Mouse (Mus musculus): ENCODE measurements at regions not wholly inside any gene's neighbourhood (a gene's known extent, or its start where the extent isn't known, plus 50 kb on each side); places are given as distances from the start of the nearest gene placed in this dataset.
"Not testable (repeated sequence)": the region's sequence is repeated elsewhere in the genome, so short reads cannot be mapped to it uniquely, and the experiment has no call there.

DNA sequence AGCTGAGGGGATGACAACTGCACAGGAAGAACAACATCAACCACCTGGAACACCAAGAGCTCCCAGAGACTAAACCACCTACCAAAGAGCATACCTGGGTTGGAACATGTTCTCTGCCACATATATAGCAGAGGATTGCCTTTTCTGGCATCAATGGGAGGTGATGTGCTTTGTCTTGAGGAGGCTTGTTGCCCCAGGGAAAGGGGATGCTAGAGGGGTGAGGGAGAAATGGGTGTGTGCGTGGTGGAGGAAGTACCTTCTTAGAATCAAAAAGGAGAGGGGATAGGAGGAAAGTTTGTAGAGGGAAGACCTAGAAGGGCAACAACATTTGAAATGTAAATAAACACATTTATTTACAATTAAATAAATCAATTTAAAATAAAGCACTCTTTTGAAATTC, 358.5 kb upstream of the Pfkp start:
- no peak overlapping the region for H3K9ac ChIP-seq
- 65% methylated on average over 1 of the region's 1 CpGs for WGBS

DNA sequence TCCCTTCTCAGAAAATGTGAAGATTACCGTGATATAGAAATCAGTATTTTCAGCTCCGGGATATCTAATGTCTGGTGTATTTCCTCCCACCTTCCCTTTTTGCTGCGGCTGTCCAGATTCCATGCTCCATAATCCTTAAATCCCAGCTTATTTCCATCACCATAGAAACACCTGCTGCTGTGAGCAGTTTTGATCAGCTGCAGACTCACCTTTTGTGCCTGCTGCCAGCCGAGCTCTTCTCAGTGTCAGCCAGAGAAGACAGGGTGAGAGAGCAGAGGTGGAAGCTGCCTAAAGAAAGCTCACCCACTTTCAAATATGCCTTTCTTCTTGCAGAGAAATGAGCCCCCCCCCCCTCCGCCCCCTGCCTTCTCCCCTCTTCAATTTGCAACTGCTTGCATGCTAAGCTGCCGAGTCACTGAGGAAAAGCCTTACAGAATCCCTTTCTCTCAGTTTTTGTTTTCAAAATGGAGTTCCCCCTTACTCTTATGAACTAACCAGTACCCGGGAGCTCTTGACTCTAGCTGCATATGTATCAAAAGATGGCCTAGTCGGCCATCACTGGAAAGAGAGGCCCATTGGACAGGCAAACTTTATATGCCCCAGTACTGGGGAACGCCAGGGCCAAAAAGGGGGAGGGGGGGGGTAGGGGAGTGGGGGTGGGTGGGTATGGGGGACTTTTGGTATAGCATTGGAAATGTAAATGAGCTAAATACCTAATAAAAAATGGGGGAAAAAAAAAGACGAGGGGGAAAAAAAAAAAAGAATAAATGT, 350.1 kb upstream of the Pfkp start:
- not testable (repeated sequence) for H3K4me1 ChIP-seq (replicated peaks); H3K4me2 ChIP-seq; H3K4me3 ChIP-seq; H3K27me3 ChIP-seq; H3K27ac ChIP-seq; H3K9me3 ChIP-seq (replicated peaks); H3K36me3 ChIP-seq; H3K9ac ChIP-seq; ATAC-seq (replicated peaks; ENCODE audit: insufficient number of reproducible peaks, insufficient read depth, low FRiP score, low read depth)
- WGBS: 49% methylated on average over 10 of the region's 10 CpGs

More for the DNA sequence above, 358.5 kb upstream of the Pfkp start:
- Histone ChIP-seq H3K4me3 (no peak overlapping the region), H3K27me3 (no peaks in the 10 kb centered on the region), H3K4me1 (replicated peaks) (no peaks in the 10 kb centered on the region), H3K4me2 (no peak overlapping the region), H3K27ac (no peak overlapping the region), H3K9me3 (replicated peaks) (no peaks in the 10 kb centered on the region), H3K36me3 (no peaks in the 10 kb centered on the region)
- no peak for ATAC-seq (replicated peaks; ENCODE audit: insufficient number of reproducible peaks, insufficient read depth, low FRiP score, low read depth)

DNA sequence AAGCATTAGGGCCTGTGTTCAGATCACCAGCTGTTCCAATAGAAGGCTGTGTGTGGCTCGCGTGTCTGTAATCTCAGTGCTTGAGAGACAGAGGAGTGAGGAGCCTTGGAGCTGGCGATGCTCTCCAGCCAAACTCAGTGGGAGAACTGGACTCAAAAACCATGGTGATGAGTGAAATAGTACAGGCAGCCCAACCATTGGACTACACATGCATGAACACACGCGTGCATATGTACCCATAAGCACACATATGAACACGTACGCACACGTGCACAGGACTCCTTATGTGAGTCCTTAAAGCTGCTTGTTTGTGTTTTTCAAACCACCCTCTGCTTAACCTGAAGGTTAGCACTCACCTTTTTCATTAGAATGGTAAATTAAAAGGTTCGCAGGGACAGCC, 349.5 kb upstream of the Pfkp start:
- no peak overlapping the region for H3K27ac ChIP-seq
- ATAC-seq (replicated peaks; ENCODE audit: insufficient number of reproducible peaks, insufficient read depth, low FRiP score, low read depth): no peak
- no peaks in the 10 kb centered on the region for H3K27me3 ChIP-seq
- H3K36me3 ChIP-seq: no peaks in the 10 kb centered on the region
- H3K4me1 ChIP-seq (replicated peaks): no peaks in the 10 kb centered on the region
- H3K4me2 ChIP-seq: no peak overlapping the region
- H3K4me3 ChIP-seq: no peak overlapping the region
- no peak overlapping the region for H3K9ac ChIP-seq
- H3K9me3 ChIP-seq (replicated peaks): no peaks in the 10 kb centered on the region
- 80% methylated on average over 9 of the region's 9 CpGs for WGBS

DNA sequence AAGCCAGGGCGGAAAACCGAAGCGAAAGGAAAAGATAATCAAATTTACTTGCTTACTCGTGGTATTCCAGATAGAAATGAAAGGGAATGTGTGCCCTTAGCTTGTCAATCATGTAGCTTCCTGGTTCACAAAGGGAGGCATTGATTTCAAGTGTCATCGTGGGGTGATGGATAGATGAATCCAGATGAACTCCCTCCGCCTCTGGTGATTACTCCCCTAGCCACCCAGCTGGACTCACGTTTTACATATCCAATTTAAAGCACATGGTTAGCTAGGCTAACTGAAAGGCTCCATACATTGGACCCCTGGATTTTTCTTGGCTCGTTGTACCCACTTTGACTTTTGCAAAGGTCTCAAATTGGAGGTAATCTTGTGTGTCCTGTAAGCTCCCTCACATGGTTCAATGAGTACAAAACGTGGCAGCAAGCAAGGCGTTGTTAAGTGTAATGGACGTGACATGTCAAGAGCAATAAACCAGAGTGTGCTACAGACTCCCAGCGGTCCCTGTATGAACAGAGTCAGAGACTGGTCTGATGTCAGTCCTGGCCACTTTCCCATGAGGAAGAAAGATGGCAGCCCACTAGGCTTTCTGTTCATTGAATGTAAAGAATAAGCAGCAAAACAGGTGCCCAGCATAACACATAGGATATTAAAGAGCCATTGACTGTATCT, 343.9 kb upstream of the Pfkp start:
- Histone ChIP-seq H3K4me2 (no peak overlapping the region), H3K27me3 (no peaks in the 10 kb centered on the region), H3K4me3 (no peak overlapping the region), H3K27ac (no peak overlapping the region), H3K9me3 (replicated peaks) (no peaks in the 10 kb centered on the region), H3K4me1 (replicated peaks) (no peaks in the 10 kb centered on the region), H3K9ac (no peak overlapping the region), H3K36me3 (no peaks in the 10 kb centered on the region)
- ATAC-seq (replicated peaks; ENCODE audit: insufficient number of reproducible peaks, insufficient read depth, low FRiP score, low read depth): no peak
- 66% methylated on average over 12 of the region's 12 CpGs for WGBS

DNA sequence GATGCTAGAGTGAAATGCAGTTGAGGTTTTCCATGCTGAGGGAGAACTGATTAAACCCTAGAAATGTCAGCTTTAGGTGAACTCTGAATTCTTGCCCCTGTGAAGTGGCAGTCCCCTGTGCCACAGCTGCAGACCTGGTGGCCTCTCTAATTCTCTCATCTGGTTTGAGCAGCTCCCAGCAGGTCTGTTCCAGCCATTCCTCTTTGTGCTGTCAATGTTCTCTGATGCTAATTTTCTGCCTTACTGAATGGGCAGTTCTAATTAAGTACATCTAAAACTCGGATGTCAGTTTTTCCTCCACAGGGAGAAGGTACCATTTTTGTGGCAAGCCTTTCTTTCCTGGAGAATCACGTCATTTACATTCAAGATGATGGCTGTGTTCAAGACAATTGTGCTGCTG, 343.1 kb upstream of the Pfkp start:
- Histone ChIP-seq H3K4me2 (no peak overlapping the region), H3K27me3 (no peaks in the 10 kb centered on the region), H3K27ac (no peak overlapping the region), H3K4me3 (no peak overlapping the region), H3K36me3 (no peaks in the 10 kb centered on the region), H3K4me1 (replicated peaks) (no peaks in the 10 kb centered on the region), H3K9ac (no peak overlapping the region), H3K9me3 (replicated peaks) (no peaks in the 10 kb centered on the region)
- no peak for ATAC-seq (replicated peaks; ENCODE audit: insufficient number of reproducible peaks, insufficient read depth, low FRiP score, low read depth)
- WGBS: 64% methylated on average over 2 of the region's 2 CpGs

DNA sequence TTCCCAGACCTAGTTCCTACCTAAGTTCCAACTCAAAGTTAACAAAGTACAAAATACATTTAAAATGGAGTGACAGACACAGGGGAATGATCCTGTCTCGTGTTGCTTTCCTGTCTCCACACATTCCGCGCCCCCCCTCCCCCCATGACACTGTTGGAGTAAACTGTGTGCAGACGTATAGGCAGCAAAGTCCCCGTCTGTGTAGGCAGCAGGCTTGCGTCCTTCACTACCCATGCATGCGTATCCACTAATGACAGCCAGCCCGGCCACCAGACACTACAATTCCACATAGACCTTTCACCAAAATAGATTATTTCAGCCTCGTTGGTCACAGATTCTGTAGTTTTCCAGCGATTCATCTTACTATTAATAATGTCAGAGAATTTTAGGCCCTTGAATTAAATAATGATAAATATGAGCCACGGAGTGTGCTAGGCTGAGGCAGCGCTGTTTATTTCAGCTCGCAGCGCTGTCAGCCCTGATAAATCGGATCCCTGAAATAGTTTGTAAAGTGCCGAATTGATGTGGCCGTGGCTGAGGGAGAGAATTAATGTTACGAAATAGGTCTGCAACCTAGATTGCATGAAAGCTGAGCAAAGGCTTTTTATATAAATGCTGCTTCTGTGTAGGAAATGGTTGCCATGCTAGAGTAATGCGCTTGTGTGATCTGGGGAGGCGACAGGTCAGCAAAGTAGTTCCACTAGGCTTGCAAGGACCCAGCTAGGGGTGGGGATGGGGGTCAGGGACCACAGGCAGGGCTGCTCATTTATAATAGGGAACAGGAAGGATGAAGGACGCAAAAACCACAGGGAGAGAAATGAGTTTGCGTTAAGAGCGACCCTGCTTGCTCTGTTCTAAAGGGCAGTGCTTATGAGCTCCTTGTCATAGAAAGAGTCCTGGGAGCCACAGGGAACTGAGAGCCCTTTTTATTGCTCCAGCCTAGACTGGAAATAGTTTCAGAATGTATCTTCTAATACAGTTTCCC, 336.7 kb upstream of the Pfkp start:
- H3K27me3 ChIP-seq: no peaks in the 10 kb centered on the region
- H3K27ac ChIP-seq: no peak overlapping the region
- no peaks in the 10 kb centered on the region for H3K9me3 ChIP-seq (replicated peaks)
- no peaks in the 10 kb centered on the region for H3K4me1 ChIP-seq (replicated peaks)
- no peak for ATAC-seq (replicated peaks; ENCODE audit: insufficient number of reproducible peaks, insufficient read depth, low FRiP score, low read depth)
- H3K36me3 ChIP-seq: no peaks in the 10 kb centered on the region
- no peak overlapping the region for H3K4me3 ChIP-seq
- no peak overlapping the region for H3K9ac ChIP-seq
- WGBS: 72% methylated on average over 23 of the region's 23 CpGs
- H3K4me2 ChIP-seq: no peak overlapping the region

DNA sequence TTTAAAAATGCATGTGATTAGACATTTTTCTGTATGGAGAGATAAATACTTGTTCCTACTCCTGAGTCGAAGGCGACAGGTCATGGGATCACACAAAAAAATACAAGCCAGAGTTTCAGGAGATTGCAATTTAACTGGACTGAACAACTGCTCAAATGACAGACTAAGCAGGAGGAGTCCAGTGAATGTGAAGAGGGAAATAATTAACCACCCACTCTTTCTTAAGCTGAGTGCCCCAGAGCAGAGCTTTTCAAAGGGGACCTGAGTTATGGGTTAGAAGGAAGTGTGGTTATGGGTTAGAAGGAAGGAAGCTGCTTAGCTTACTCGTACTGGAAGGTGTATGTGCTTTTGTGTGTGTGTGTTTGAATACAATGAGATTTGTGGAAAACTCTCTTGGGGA, 307.1 kb upstream of the Pfkp start:
- H3K9ac ChIP-seq: no peak overlapping the region
- H3K4me2 ChIP-seq: no peak overlapping the region
- H3K4me1 ChIP-seq (replicated peaks): no peaks in the 10 kb centered on the region
- no peak for ATAC-seq (replicated peaks; ENCODE audit: insufficient number of reproducible peaks, insufficient read depth, low FRiP score, low read depth)
- no peaks in the 10 kb centered on the region for H3K36me3 ChIP-seq
- no peak overlapping the region for H3K27ac ChIP-seq
- H3K4me3 ChIP-seq: no peak overlapping the region
- no peaks in the 10 kb centered on the region for H3K27me3 ChIP-seq
- no peaks in the 10 kb centered on the region for H3K9me3 ChIP-seq (replicated peaks)
- 66% methylated on average over 3 of the region's 3 CpGs for WGBS

DNA sequence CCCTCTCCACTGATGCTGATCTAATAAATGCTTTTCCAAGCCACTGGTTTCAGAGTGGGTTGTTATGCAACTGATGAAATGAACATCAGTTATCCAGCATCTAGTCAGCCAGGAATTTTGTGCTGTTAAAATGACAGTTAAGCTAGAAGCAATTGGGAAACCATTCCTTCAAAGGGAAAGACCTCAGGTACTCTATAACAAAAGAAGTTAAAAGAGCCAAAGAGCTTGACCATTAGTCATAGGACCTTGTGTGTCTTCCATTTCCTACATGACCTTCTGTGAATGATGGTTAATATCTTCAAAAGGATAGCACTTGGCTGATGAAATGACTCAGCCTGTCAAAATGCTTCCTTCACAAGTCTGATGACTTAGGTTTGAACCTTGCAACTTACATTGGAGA, 275.6 kb upstream of the Pfkp start:
- Histone ChIP-seq H3K4me2 (no peak overlapping the region), H3K4me1 (replicated peaks) (peaks cover 2% of the 10 kb centered on the region; the same call in 1 of the 2 replicates), H3K9me3 (replicated peaks) (no peaks in the 10 kb centered on the region), H3K9ac (no peak overlapping the region), H3K36me3 (no peaks in the 10 kb centered on the region), H3K4me3 (no peak overlapping the region), H3K27me3 (no peaks in the 10 kb centered on the region), H3K27ac (no peak overlapping the region)
- no peak for ATAC-seq (replicated peaks; ENCODE audit: insufficient number of reproducible peaks, insufficient read depth, low FRiP score, low read depth)

DNA sequence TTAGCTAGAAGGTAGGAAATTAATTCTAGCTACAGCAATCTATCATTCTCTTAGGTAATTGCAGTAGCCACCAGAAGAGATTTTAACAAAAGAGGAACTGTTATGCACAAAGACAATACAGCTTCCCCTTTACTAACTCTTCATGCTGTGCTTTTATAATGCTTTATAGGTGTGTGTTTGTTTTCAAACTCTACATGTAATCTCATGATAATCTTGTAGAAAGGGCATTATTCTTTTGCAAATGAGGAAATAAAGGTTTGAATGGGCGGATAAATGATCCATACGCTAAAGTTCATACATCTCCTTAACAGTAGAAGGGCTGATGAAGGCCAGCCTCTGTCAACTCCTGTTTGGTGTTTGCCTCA, 273.8 kb upstream of the Pfkp start:
- Histone ChIP-seq H3K9me3 (replicated peaks) (no peaks in the 10 kb centered on the region), H3K4me2 (no peak overlapping the region), H3K4me1 (replicated peaks) (peaks cover 2% of the 10 kb centered on the region; the same call in 1 of the 2 replicates), H3K36me3 (no peaks in the 10 kb centered on the region), H3K27ac (no peak overlapping the region), H3K9ac (no peak overlapping the region), H3K27me3 (no peaks in the 10 kb centered on the region), H3K4me3 (no peak overlapping the region)
- 62% methylated on average over 2 of the region's 2 CpGs for WGBS
- ATAC-seq (replicated peaks; ENCODE audit: insufficient number of reproducible peaks, insufficient read depth, low FRiP score, low read depth): no peak

DNA sequence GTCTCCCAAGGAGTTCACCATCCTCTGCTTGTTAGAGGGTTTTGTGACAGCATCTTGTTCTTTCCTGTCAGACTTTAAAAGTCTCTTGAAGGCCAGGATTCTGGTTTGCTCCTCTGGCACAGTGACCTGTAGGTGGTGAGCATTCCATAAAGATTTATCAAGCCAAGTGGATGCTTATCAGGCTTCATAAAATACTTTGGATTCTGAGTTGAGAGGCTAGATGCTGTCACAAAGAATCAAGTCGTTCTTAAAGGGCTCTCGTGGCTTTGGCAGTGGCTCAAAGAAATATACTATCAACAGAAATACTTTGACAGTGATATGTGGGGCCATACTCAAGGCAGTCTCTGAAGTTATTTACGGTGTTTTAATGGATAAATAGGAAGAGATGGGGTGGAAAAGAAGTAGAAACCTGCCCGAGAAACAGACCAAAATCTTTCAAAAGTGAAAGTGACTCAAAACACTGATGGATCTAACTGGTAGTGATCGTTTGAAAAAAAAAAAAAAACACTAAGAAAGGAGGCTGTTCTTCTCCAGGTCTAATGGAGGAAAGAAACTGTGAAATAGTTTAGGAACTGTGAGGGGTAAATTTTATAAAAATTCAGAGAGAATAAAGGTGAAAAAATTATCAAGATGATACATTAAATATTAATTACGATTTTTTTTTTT, 273.2 kb upstream of the Pfkp start:
- Histone ChIP-seq H3K27ac (no peak overlapping the region), H3K36me3 (no peaks in the 10 kb centered on the region), H3K4me2 (peak overlapping the region; percentile 16; the same call in 1 of the 2 replicates), H3K4me3 (no peak overlapping the region), H3K9me3 (replicated peaks) (no peaks in the 10 kb centered on the region), H3K27me3 (no peaks in the 10 kb centered on the region), H3K9ac (no peak overlapping the region), H3K4me1 (replicated peaks) (peaks cover 2% of the 10 kb centered on the region; the same call in 1 of the 2 replicates)
- 37% methylated on average over 6 of the region's 6 CpGs for WGBS
- no peak for ATAC-seq (replicated peaks; ENCODE audit: insufficient number of reproducible peaks, insufficient read depth, low FRiP score, low read depth)

DNA sequence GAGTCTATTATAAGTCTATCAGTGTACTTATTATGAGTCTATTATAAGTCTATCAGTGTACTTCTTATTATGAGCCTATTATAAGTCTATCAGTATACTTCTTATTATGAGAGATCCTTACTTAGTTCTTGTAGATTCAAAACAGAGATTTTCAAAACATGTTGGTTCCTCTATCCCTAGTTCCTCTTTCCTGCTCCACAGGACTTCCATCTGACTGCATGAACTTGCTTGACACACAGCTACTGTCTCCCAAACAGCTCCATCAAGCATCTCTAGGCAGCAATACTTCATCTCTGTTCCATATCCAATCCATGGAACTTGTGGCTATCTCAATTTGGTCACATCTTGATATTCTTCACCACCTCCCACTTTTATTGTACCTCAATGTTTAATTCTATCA, 257.4 kb upstream of the Pfkp start:
- no peaks in the 10 kb centered on the region for H3K36me3 ChIP-seq
- no peak overlapping the region for H3K4me2 ChIP-seq
- H3K4me1 ChIP-seq (replicated peaks): no peaks in the 10 kb centered on the region
- H3K27me3 ChIP-seq: no peaks in the 10 kb centered on the region
- no peak for ATAC-seq (replicated peaks; ENCODE audit: insufficient number of reproducible peaks, insufficient read depth, low FRiP score, low read depth)
- H3K4me3 ChIP-seq: no peak overlapping the region
- no peak overlapping the region for H3K27ac ChIP-seq
- no peaks in the 10 kb centered on the region for H3K9me3 ChIP-seq (replicated peaks)
- H3K9ac ChIP-seq: no peak overlapping the region

All from heart, embryonic 15.5 days (tissue).